In genomic region chr14:52014271-52014760, GRCm38 (mm10) we compare ENCODE assay signal across 8 mouse cellular contexts. TPM values are rescaled to one million over a fixed set of nuclear protein-coding genes. Genes with fewer than 3 reads are reported as not detected.
DNase-seq lines count a peak whose midpoint lies in the region; ATAC-seq and TF ChIP-seq lines count a peak whose summit lies in the region.

No protein-coding gene starts in this region.

- peak overlapping the region; percentile 69 for H3K4me2 ChIP-seq in lung, embryonic 14.5 days
- H3K4me2 ChIP-seq in forebrain, embryonic 12.5 days, result peak overlapping the region; percentile 83
- peak overlapping the region; percentile 86 for H3K4me2 ChIP-seq in intestine, postnatal 0 days (replicated peaks; ENCODE audit: low read depth)
- H3K4me2 ChIP-seq in neural tube, embryonic 14.5 days (ENCODE audit: low read depth, low read length), result peak overlapping the region; percentile 68

- H3K4me1 ChIP-seq in lung, embryonic 14.5 days (ENCODE audit: insufficient read depth), result peaks cover 22% of the 10 kb centered on the region
- H3K4me1 ChIP-seq in forebrain, embryonic 12.5 days, result peaks cover 79% of the 10 kb centered on the region
- peaks cover 20% of the 10 kb centered on the region; the same call in 1 of the 2 replicates for H3K4me1 ChIP-seq in intestine, postnatal 0 days (replicated peaks; ENCODE audit: control insufficient read depth, insufficient read depth, low read length)
- H3K4me1 ChIP-seq in neural tube, embryonic 14.5 days (ENCODE audit: control insufficient read depth, insufficient read depth, low read length), result peaks cover 65% of the 10 kb centered on the region

- H3K9me3 ChIP-seq in lung, embryonic 14.5 days (ENCODE audit: low read depth, low read length), result no peaks in the 10 kb centered on the region
- H3K9me3 ChIP-seq in forebrain, embryonic 12.5 days, result no peaks in the 10 kb centered on the region
- no peaks in the 10 kb centered on the region for H3K9me3 ChIP-seq in intestine, postnatal 0 days (ENCODE audit: control insufficient read depth)
- H3K9me3 ChIP-seq in neural tube, embryonic 14.5 days (ENCODE audit: control insufficient read depth, low read length), result no peaks in the 10 kb centered on the region

- no peaks in the 10 kb centered on the region for H3K27me3 ChIP-seq in lung, embryonic 14.5 days (ENCODE audit: insufficient read depth, low read length)
- H3K27me3 ChIP-seq in forebrain, embryonic 12.5 days, result no peaks in the 10 kb centered on the region
- H3K27me3 ChIP-seq in intestine, postnatal 0 days (replicated peaks; ENCODE audit: control insufficient read depth, insufficient read depth, low read length), result no peaks in the 10 kb centered on the region
- H3K27me3 ChIP-seq in neural tube, embryonic 14.5 days (ENCODE audit: control insufficient read depth, insufficient read depth, low read length), result no peaks in the 10 kb centered on the region

- peak; percentile 29 for DNase-seq in lung, embryonic 14.5 days
- no peak for DNase-seq in lung, postnatal 36 days
- no peak for DNase-seq in natural killer cell, adult 2 months (ENCODE audit: low spot score in 2 of 2)
- no peak for DNase-seq in thymus, postnatal 36 days
- no peak for DNase-seq in gastrocnemius, adult 18-20 months (ENCODE audit: low spot score)

- 2% methylated on average over 24 of the region's 80 CpGs for WGBS in lung, embryonic 14.5 days
- WGBS in forebrain, embryonic 12.5 days, result 3% methylated on average over 12 of the region's 80 CpGs
- WGBS in intestine, postnatal 0 days, result 0% methylated on average over 4 of the region's 80 CpGs
- no CpG with 5 or more reads among the region's 80 CpGs for WGBS in neural tube, embryonic 14.5 days

- H3K4me3 ChIP-seq in lung, embryonic 14.5 days (ENCODE audit: low read depth, low read length), result peak overlapping the region; percentile 61
- peak overlapping the region; percentile 76 for H3K4me3 ChIP-seq in forebrain, embryonic 12.5 days (replicated peaks)
- peak overlapping the region; percentile 74 for H3K4me3 ChIP-seq in intestine, postnatal 0 days (ENCODE audit: low read depth, low read length)
- peak overlapping the region; percentile 58 for H3K4me3 ChIP-seq in neural tube, embryonic 14.5 days (ENCODE audit: low read depth, low read length)

- no peak for TF ChIP-seq CTCF in lung, embryonic 14.5 days (IDR thresholded peaks at IDR 0.05; ENCODE audit: low read depth)
- TF ChIP-seq CTCF in intestine, postnatal 0 days (IDR thresholded peaks at IDR 0.05; ENCODE audit: low read depth), result no peak

- H3K27ac ChIP-seq in lung, embryonic 14.5 days (ENCODE audit: low read depth), result peak overlapping the region; percentile 93
- peak overlapping the region; percentile 99 for H3K27ac ChIP-seq in forebrain, embryonic 12.5 days
- H3K27ac ChIP-seq in intestine, postnatal 0 days (ENCODE audit: low read depth, low read length), result peak overlapping the region; percentile 96
- H3K27ac ChIP-seq in neural tube, embryonic 14.5 days (ENCODE audit: low read depth, low read length), result peak overlapping the region; percentile 96

- H3K9ac ChIP-seq in lung, embryonic 14.5 days, result peak overlapping the region; percentile 80
- H3K9ac ChIP-seq in forebrain, embryonic 12.5 days, result peak overlapping the region; percentile 98
- peak overlapping the region; percentile 89 for H3K9ac ChIP-seq in intestine, postnatal 0 days (ENCODE audit: low read depth, low read length)
- H3K9ac ChIP-seq in neural tube, embryonic 14.5 days (replicated peaks; ENCODE audit: low read depth, low read length), result peak overlapping the region; percentile 95

- peak; percentile 30 for ATAC-seq in lung, embryonic 14.5 days (ENCODE audit: insufficient read depth)
- ATAC-seq in forebrain, embryonic 12.5 days (ENCODE audit: low FRiP score), result peak; percentile 16
- 0 out of 2 replicates have a peak, but pooled peaks have one; percentile 2 for ATAC-seq in intestine, postnatal 0 days
- ATAC-seq in neural tube, embryonic 14.5 days (ENCODE audit: low read depth), result peak; percentile 5; the same call in 1 of the 2 replicates

- H3K36me3 ChIP-seq in lung, embryonic 14.5 days (ENCODE audit: insufficient read depth), result peaks cover 8% of the 10 kb centered on the region; the same call in 1 of the 2 replicates
- H3K36me3 ChIP-seq in forebrain, embryonic 12.5 days (replicated peaks), result peaks cover 1% of the 10 kb centered on the region
- H3K36me3 ChIP-seq in intestine, postnatal 0 days (ENCODE audit: control insufficient read depth, insufficient read depth), result peaks cover 2% of the 10 kb centered on the region; the same call in 1 of the 2 replicates
- H3K36me3 ChIP-seq in neural tube, embryonic 14.5 days (ENCODE audit: control insufficient read depth, insufficient read depth, low read length), result no peaks in the 10 kb centered on the region; the same call in 1 of the 2 replicates

RNA-seq across cellular contexts. Expression of gene Tmem253, which starts 1.1 kb away (rescaled TPM):
- polyA plus RNA-seq in lung, embryonic 14.5 days (2014; fragmentation: Nextera tagmentation; extraction: Ambion mirVana), result 0.35 and 0.74 TPM in 2 replicates
- 1.1 TPM in 2 replicates for polyA plus RNA-seq in forebrain, embryonic 12.5 days (2016; fragmentation: Nextera tagmentation; extraction: Ambion mirVana)
- polyA plus RNA-seq in intestine, postnatal 0 days (2015; fragmentation: Nextera tagmentation; extraction: Ambion mirVana), result 221 and 224 TPM in 2 replicates
- 0.47 and 0.66 TPM in 2 replicates for polyA plus RNA-seq in neural tube, embryonic 14.5 days (2014; fragmentation: Nextera tagmentation; extraction: Ambion mirVana)
- 1 to 10 TPM in 1 of 2 experiments, under 1 TPM in 1; 0.84 to 1.2 TPM for total RNA-seq in gastrocnemius, adult 18-20 months (2021)

RNA-seq across cellular contexts. Expression of gene Zfp219, which starts 6.2 kb away (rescaled TPM):
- 25.8 and 28.3 TPM in 2 replicates for polyA plus RNA-seq in lung, embryonic 14.5 days (2014; fragmentation: Nextera tagmentation; extraction: Ambion mirVana)
- polyA plus RNA-seq in forebrain, embryonic 12.5 days (2016; fragmentation: Nextera tagmentation; extraction: Ambion mirVana), result 97.1 and 101 TPM in 2 replicates
- polyA plus RNA-seq in intestine, postnatal 0 days (2015; fragmentation: Nextera tagmentation; extraction: Ambion mirVana), result 11.9 and 12.5 TPM in 2 replicates
- 24.1 and 27.4 TPM in 2 replicates for polyA plus RNA-seq in neural tube, embryonic 14.5 days (2014; fragmentation: Nextera tagmentation; extraction: Ambion mirVana)
- total RNA-seq in gastrocnemius, adult 18-20 months (2021), result 10 to 100 TPM; 11.1 to 14.4 TPM

RNA-seq across cellular contexts. Expression of gene Olfr221, which starts 27.9 kb away (rescaled TPM):
- not detected in 2 replicates for polyA plus RNA-seq in lung, embryonic 14.5 days (2014; fragmentation: Nextera tagmentation; extraction: Ambion mirVana)
- polyA plus RNA-seq in forebrain, embryonic 12.5 days (2016; fragmentation: Nextera tagmentation; extraction: Ambion mirVana), result not detected in 2 replicates
- not detected in 2 replicates for polyA plus RNA-seq in intestine, postnatal 0 days (2015; fragmentation: Nextera tagmentation; extraction: Ambion mirVana)
- polyA plus RNA-seq in neural tube, embryonic 14.5 days (2014; fragmentation: Nextera tagmentation; extraction: Ambion mirVana), result not detected in 2 replicates
- total RNA-seq in gastrocnemius, adult 18-20 months (2021), result not detected

RNA-seq across cellular contexts. Expression of gene Arhgef40, which starts 29.8 kb away (rescaled TPM):
- 96.8 and 108 TPM in 2 replicates for polyA plus RNA-seq in lung, embryonic 14.5 days (2014; fragmentation: Nextera tagmentation; extraction: Ambion mirVana)
- 116 and 117 TPM in 2 replicates for polyA plus RNA-seq in forebrain, embryonic 12.5 days (2016; fragmentation: Nextera tagmentation; extraction: Ambion mirVana)
- 18.2 and 19.7 TPM in 2 replicates for polyA plus RNA-seq in intestine, postnatal 0 days (2015; fragmentation: Nextera tagmentation; extraction: Ambion mirVana)
- polyA plus RNA-seq in neural tube, embryonic 14.5 days (2014; fragmentation: Nextera tagmentation; extraction: Ambion mirVana), result 66.5 and 73.8 TPM in 2 replicates
- total RNA-seq in gastrocnemius, adult 18-20 months (2021), result 10 to 100 TPM in 1 of 2 experiments, 1 to 10 TPM in 1; 7.8 to 13.7 TPM

Comparison
In these comparisons a context has a peak if more than half of its experiments do, and no peak if none do; other contexts are left out.
1. RNA of gene Tmem253, which starts 1.1 kb away (polyA plus RNA-seq): 221 to 224 TPM in intestine, postnatal 0 days; 1.1 TPM in forebrain, embryonic 12.5 days, 0.35 to 0.74 TPM in lung, embryonic 14.5 days and 0.47 to 0.66 TPM in neural tube, embryonic 14.5 days; every median in the first group is over 100 times any median in the second.
2. Peak in every context shown above with its lines, with median percentiles within 50 percentile points of each other: ATAC-seq, H3K27ac ChIP-seq, H3K4me2 ChIP-seq, H3K4me3 ChIP-seq and H3K9ac ChIP-seq.